In genomic region chr11:72086251-72087046, GRCm38 (mm10) we compare ENCODE assay signal across 8 mouse cellular contexts. TPM values are rescaled to one million over a fixed set of nuclear protein-coding genes. Genes with fewer than 3 reads are reported as not detected.
DNase-seq lines count a peak whose midpoint lies in the region; ATAC-seq lines count a peak whose summit lies in the region.

No protein-coding gene starts in this region.

- no peak overlapping the region for H3K4me2 ChIP-seq in neural tube, embryonic 11.5 days (ENCODE audit: low read depth)
- peak overlapping the region; percentile 44 for H3K4me2 ChIP-seq in heart, embryonic 13.5 days

- intact Hi-C loops in left cerebral cortex, postnatal 14 days (cut with DNase I) = no loop called here

- peak; percentile 29 for DNase-seq in neural tube, embryonic 11.5 days (ENCODE audit: low spot score)
- DNase-seq in neural tube, embryonic 10.5 days (ENCODE audit: extremely low spot score, low spot score) = no peak
- DNase-seq in left cerebral cortex, postnatal 14 days (ENCODE audit: low spot score in 2 of 2) = peak; percentile 72 to 84
- peak; percentile 61 for DNase-seq in retina, postnatal 7 days (ENCODE audit: low read depth, low spot score)
- DNase-seq in urinary bladder, adult 18-20 months (ENCODE audit: low spot score in 2 of 2) = no peak
- DNase-seq in cerebellum, adult 11-12 months = no peak
- no peak for DNase-seq in lung, postnatal 25 days (ENCODE audit: low spot score)

- H3K9ac ChIP-seq in neural tube, embryonic 11.5 days (ENCODE audit: low read length) = 0 out of 2 replicates have a peak overlapping the region, but pooled peaks have one; percentile 24
- 0 out of 2 replicates have a peak overlapping the region, but pooled peaks have one; percentile 33 for H3K9ac ChIP-seq in heart, embryonic 13.5 days

- H3K36me3 ChIP-seq in neural tube, embryonic 11.5 days (ENCODE audit: control insufficient read depth, insufficient read depth, low read length) = no peaks in the 10 kb centered on the region
- no peaks in the 10 kb centered on the region for H3K36me3 ChIP-seq in heart, embryonic 13.5 days

- H3K9me3 ChIP-seq in neural tube, embryonic 11.5 days (ENCODE audit: control insufficient read depth, low read length) = no peaks in the 10 kb centered on the region
- no peaks in the 10 kb centered on the region for H3K9me3 ChIP-seq in heart, embryonic 13.5 days

- no peaks in the 10 kb centered on the region for H3K27me3 ChIP-seq in neural tube, embryonic 11.5 days (ENCODE audit: control insufficient read depth, insufficient read depth, low read length)
- H3K27me3 ChIP-seq in heart, embryonic 13.5 days (replicated peaks) = no peaks in the 10 kb centered on the region

- H3K27ac ChIP-seq in neural tube, embryonic 11.5 days (ENCODE audit: low read depth, low read length) = 0 out of 2 replicates have a peak overlapping the region, but pooled peaks have one; percentile 46
- peak overlapping the region; percentile 82 for H3K27ac ChIP-seq in heart, embryonic 13.5 days (replicated peaks)

- 0 out of 2 replicates have a peak, but pooled peaks cover 3% of the 10 kb centered on the region for H3K4me1 ChIP-seq in neural tube, embryonic 11.5 days (ENCODE audit: control insufficient read depth, insufficient read depth, low read length)
- peaks cover 36% of the 10 kb centered on the region for H3K4me1 ChIP-seq in heart, embryonic 13.5 days

- H3K4me3 ChIP-seq in neural tube, embryonic 11.5 days (ENCODE audit: low read depth, low read length) = no peak overlapping the region
- no peak overlapping the region for H3K4me3 ChIP-seq in heart, embryonic 13.5 days

- 52% methylated on average over 11 of the region's 11 CpGs for WGBS in neural tube, embryonic 11.5 days
- WGBS in heart, embryonic 13.5 days = 22% methylated on average over 11 of the region's 11 CpGs

- ATAC-seq in neural tube, embryonic 11.5 days (ENCODE audit: insufficient read depth, low FRiP score, low TSS enrichment) = no peak
- no peak for ATAC-seq in heart, embryonic 13.5 days (ENCODE audit: extremely low read depth, insufficient number of reproducible peaks, low FRiP score, low TSS enrichment)

RNA-seq across cellular contexts. Expression of gene Pimreg, which starts 44.6 kb away (rescaled TPM):
- polyA plus RNA-seq in neural tube, embryonic 11.5 days (2014; fragmentation: Nextera tagmentation; extraction: Ambion mirVana) = 158 and 169 TPM in 2 replicates
- 84.8 and 87.5 TPM in 2 replicates for polyA plus RNA-seq in heart, embryonic 13.5 days (2015; fragmentation: Nextera tagmentation; extraction: Ambion mirVana)
- total RNA-seq in left cerebral cortex, postnatal 14 days (2021) = 1 to 10 TPM; 1.1 to 2.5 TPM

RNA-seq across cellular contexts. Expression of gene Pitpnm3, which starts 49.1 kb away (rescaled TPM):
- polyA plus RNA-seq in neural tube, embryonic 11.5 days (2014; fragmentation: Nextera tagmentation; extraction: Ambion mirVana) = 0.23 and 0.31 TPM in 2 replicates
- polyA plus RNA-seq in heart, embryonic 13.5 days (2015; fragmentation: Nextera tagmentation; extraction: Ambion mirVana) = 0.10 and 0.12 TPM in 2 replicates
- total RNA-seq in left cerebral cortex, postnatal 14 days (2021) = 10 to 100 TPM; 56.9 to 61.3 TPM

RNA-seq across cellular contexts. Expression of gene Aipl1, which starts 49.1 kb away (rescaled TPM):
- 0.09 and 0.23 TPM in 2 replicates for polyA plus RNA-seq in neural tube, embryonic 11.5 days (2014; fragmentation: Nextera tagmentation; extraction: Ambion mirVana)
- polyA plus RNA-seq in heart, embryonic 13.5 days (2015; fragmentation: Nextera tagmentation; extraction: Ambion mirVana) = 0.57 and 0.98 TPM in 2 replicates
- total RNA-seq in left cerebral cortex, postnatal 14 days (2021) = not detected

Comparison
In these comparisons a context has a peak if more than half of its experiments do, and no peak if none do; other contexts are left out.
1. DNase-seq: peak in neural tube, embryonic 11.5 days (single experiment), left cerebral cortex, postnatal 14 days (2 of 2) and retina, postnatal 7 days (single experiment); none in neural tube, embryonic 10.5 days (single experiment), urinary bladder, adult 18-20 months (0 of 2), cerebellum, adult 11-12 months (single experiment) and lung, postnatal 25 days (single experiment).